Mouse (Mus musculus): ENCODE measurements at regions not wholly inside any gene's neighbourhood (a gene's known extent, or its start where the extent isn't known, plus 50 kb on each side); places are given as distances from the start of the nearest gene placed in this dataset.

GRCm38 (mm10) chr9:52841105-52841504, 161.5 kb upstream of the AI593442 start:
- no peak for TF ChIP-seq CTCF (IDR thresholded peaks at IDR 0.05; ENCODE audit: borderline replicate concordance, extremely low read depth, insufficient read depth, insufficient read length)
- no peak for TF ChIP-seq POLR2A (IDR thresholded peaks at IDR 0.05; ENCODE audit: borderline replicate concordance, extremely low read depth, insufficient read depth, insufficient read length, poor library complexity, severe bottlenecking)

Measured in brain, embryonic 14.5 days (tissue).